Mouse (Mus musculus): ENCODE results near the gene Tmem136.

- TF ChIP-seq CHD2 (IDR thresholded peaks at IDR 0.05; ENCODE audit: low read depth, low read length) (no peak), HCFC1 (IDR thresholded peaks at IDR 0.05; ENCODE audit: borderline replicate concordance, insufficient read depth, low read length) (no peak), MAFK (IDR thresholded peaks at IDR 0.05; ENCODE audit: insufficient read depth, low read depth, low read length) (no peak), ZC3H11A (IDR thresholded peaks at IDR 0.05; ENCODE audit: borderline replicate concordance, low read depth, low read length) (0 out of 2 replicates have a peak, but pooled peaks have one; percentile 16), ZNF384 (IDR thresholded peaks at IDR 0.05; ENCODE audit: low read depth, low read length) (no peak)
Measured at GRCm38 (mm10) chr9:43107187-43107517, 9.2 kb downstream of the Tmem136 start, which contains the start of gene Arhgef12.

All from ES-E14 (cell line).